Mouse (Mus musculus) induced T-regulatory cell, adult 2 months (primary cell): ENCODE measurements around the gene Aamp.

Experiments
- DNase-seq: peaks from one replicate; pipeline ENCODE4 v3.0.0-alpha.2; 2012; ENCODE audit warnings: low read depth

Gene Aamp

GRCm38 (mm10) chr1:74300347-74301110 is 16.0 kb upstream of the Aamp start:
- no peak for DNase-seq

- no peak for DNase-seq
Observed at GRCm38 (mm10) chr1:74298996-74299395, 14.5 kb upstream of the Aamp start.

GRCm38 (mm10) chr1:74298157-74298750 is 13.7 kb upstream of the Aamp start:
- no peak for DNase-seq

- DNase-seq = no peak
Observed at GRCm38 (mm10) chr1:74297269-74297668, 12.7 kb upstream of the Aamp start.

GRCm38 (mm10) chr1:74296477-74296876 is 11.9 kb upstream of the Aamp start:
- no peak for DNase-seq

GRCm38 (mm10) chr1:74295456-74296171 is 11.1 kb upstream of the Aamp start:
- DNase-seq = peak; percentile 82

- DNase-seq = no peak
Observed at GRCm38 (mm10) chr1:74294733-74295455, 10.4 kb upstream of the Aamp start.

- DNase-seq = no peak
Observed at GRCm38 (mm10) chr1:74294090-74294643, 9.6 kb upstream of the Aamp start.

GRCm38 (mm10) chr1:74293306-74293960 is 8.9 kb upstream of the Aamp start:
- no peak for DNase-seq

- DNase-seq = no peak
Observed at GRCm38 (mm10) chr1:74292331-74293020, 7.9 kb upstream of the Aamp start.

- no peak for DNase-seq
Observed at GRCm38 (mm10) chr1:74290141-74290540, 5.6 kb upstream of the Aamp start.

GRCm38 (mm10) chr1:74289740-74290139 is 5.2 kb upstream of the Aamp start:
- no peak for DNase-seq

- DNase-seq = no peak
Observed at GRCm38 (mm10) chr1:74289248-74289647, 4.7 kb upstream of the Aamp start.

- DNase-seq = no peak
Observed at GRCm38 (mm10) chr1:74288327-74288726, 3.8 kb upstream of the Aamp start.

- peak; percentile 45 for DNase-seq
Observed at GRCm38 (mm10) chr1:74286869-74287607, 2.5 kb upstream of the Aamp start.

- no peak for DNase-seq
Observed at GRCm38 (mm10) chr1:74285212-74286010, 873 bp upstream of the Aamp start.

- DNase-seq = peak; percentile 82
Observed at GRCm38 (mm10) chr1:74283686-74284463, 663 bp downstream of the Aamp start.

GRCm38 (mm10) chr1:74282896-74283625 is 1.5 kb downstream of the Aamp start:
- DNase-seq = no peak
